Mouse (Mus musculus) thymus, postnatal 14 days (tissue): ENCODE data around the gene Gpr155.

Experiments
- DNase-seq: peaks from one replicate; pipeline ENCODE4 v3.0.0; 2021

Gene Gpr155

GRCm38 (mm10) chr2:73317426-73317825 lies 68.9 kb downstream of the Gpr155 start:
- no peak for DNase-seq

- no peak for DNase-seq
These were observed 72.1 kb downstream of the Gpr155 start for GRCm38 (mm10) chr2:73314311-73314710.

GRCm38 (mm10) chr2:73313117-73313501 lies 73.3 kb downstream of the Gpr155 start:
- peak; percentile 34 for DNase-seq

- DNase-seq: peak; percentile 96
These were observed 73.9 kb downstream of the Gpr155 start, which contains the start of the genes Scrn3 and Cir1 for GRCm38 (mm10) chr2:73312152-73313116. TSS of gene Scrn3 (plus strand) at chr2:73312601. TSS of gene Cir1 (minus strand) at chr2:73312701.

- no peak for DNase-seq
These were observed 80.4 kb downstream of the Gpr155 start for GRCm38 (mm10) chr2:73306006-73306405.

- no peak for DNase-seq
These were observed 81.9 kb downstream of the Gpr155 start for GRCm38 (mm10) chr2:73304506-73304905.

GRCm38 (mm10) chr2:73302722-73303121 lies 83.7 kb downstream of the Gpr155 start:
- DNase-seq: no peak

GRCm38 (mm10) chr2:73301979-73302378 lies 84.4 kb downstream of the Gpr155 start:
- no peak for DNase-seq

GRCm38 (mm10) chr2:73298841-73299240 lies 87.5 kb downstream of the Gpr155 start:
- DNase-seq: no peak

GRCm38 (mm10) chr2:73298154-73298553 lies 88.2 kb downstream of the Gpr155 start:
- no peak for DNase-seq

- DNase-seq: no peak
These were observed 91.3 kb downstream of the Gpr155 start for GRCm38 (mm10) chr2:73295023-73295422.
